Mouse (Mus musculus): Measurements from ENCODE around the gene Xab2. TPM values are rescaled to one million over a fixed set of nuclear protein-coding genes. Genes with fewer than 3 reads are reported as not detected.
"Not testable (repeated sequence)": the region's sequence is repeated elsewhere in the genome, so short reads cannot be mapped to it uniquely, and the experiment has no call there.

The Xab2 gene
- polyA plus RNA-seq, 1 experiment, result 44.3 TPM

GRCm38 (mm10) chr8:3594466-3594865, 26.6 kb downstream of the Xab2 start:
- Histone ChIP-seq H3K27me3 (ENCODE audit: control insufficient read depth, insufficient read depth, low read length) (no peaks in the 10 kb centered on the region), H3K4me3 (ENCODE audit: low read depth, low read length) (no peak overlapping the region), H3K36me3 (ENCODE audit: control insufficient read depth, insufficient read depth, low read length) (peaks cover 17% of the 10 kb centered on the region), H3K4me1 (ENCODE audit: control insufficient read depth, insufficient read depth, insufficient read length, low read length) (peaks cover 16% of the 10 kb centered on the region; the same call in 1 of the 2 replicates), H3K27ac (ENCODE audit: insufficient read depth, low read depth, low read length) (no peak overlapping the region)
- TF ChIP-seq CTCF (IDR thresholded peaks at IDR 0.05; ENCODE audit: extremely low read depth, insufficient read length, insufficient replicate concordance, low read depth, low read length), result no peak
- no peak for TF ChIP-seq POLR2A (IDR thresholded peaks at IDR 0.05; ENCODE audit: low read depth, low read length)
- WGBS, result 79% methylated on average over 2 of the region's 2 CpGs

GRCm38 (mm10) chr8:3593470-3593869, 27.6 kb downstream of the Xab2 start:
- no peak for TF ChIP-seq POLR2A (IDR thresholded peaks at IDR 0.05; ENCODE audit: low read depth, low read length)
- TF ChIP-seq CTCF (IDR thresholded peaks at IDR 0.05; ENCODE audit: extremely low read depth, insufficient read length, insufficient replicate concordance, low read depth, low read length), result peak; percentile 9; the same call in 1 of the 2 replicates
- H3K27ac ChIP-seq (ENCODE audit: insufficient read depth, low read depth, low read length), result peak overlapping the region; percentile 21; the same call in 1 of the 2 replicates
- no peaks in the 10 kb centered on the region for H3K27me3 ChIP-seq (ENCODE audit: control insufficient read depth, insufficient read depth, low read length)

GRCm38 (mm10) chr8:3588258-3588633, 32.9 kb downstream of the Xab2 start:
- H3K27me3 ChIP-seq (ENCODE audit: control insufficient read depth, insufficient read depth, low read length), result no peaks in the 10 kb centered on the region
- H3K4me3 ChIP-seq (ENCODE audit: low read depth, low read length), result peak overlapping the region; percentile 82
- H3K27ac ChIP-seq (ENCODE audit: insufficient read depth, low read depth, low read length), result peak overlapping the region; percentile 78
- WGBS, result 7% methylated on average over 11 of the region's 11 CpGs
- H3K4me1 ChIP-seq (ENCODE audit: control insufficient read depth, insufficient read depth, insufficient read length, low read length), result peaks cover 9% of the 10 kb centered on the region; the same call in 1 of the 2 replicates
- TF ChIP-seq POLR2A (IDR thresholded peaks at IDR 0.05; ENCODE audit: low read depth, low read length) (no peak), CTCF (IDR thresholded peaks at IDR 0.05; ENCODE audit: extremely low read depth, insufficient read length, insufficient replicate concordance, low read depth, low read length) (no peak)
- no peaks in the 10 kb centered on the region for H3K36me3 ChIP-seq (ENCODE audit: control insufficient read depth, insufficient read depth, low read length)

More at GRCm38 (mm10) chr8:3593470-3593869, 27.6 kb downstream of the Xab2 start:
- Histone ChIP-seq H3K4me1 (ENCODE audit: control insufficient read depth, insufficient read depth, insufficient read length, low read length) (peaks cover 16% of the 10 kb centered on the region; the same call in 1 of the 2 replicates), H3K4me3 (ENCODE audit: low read depth, low read length) (no peak overlapping the region), H3K36me3 (ENCODE audit: control insufficient read depth, insufficient read depth, low read length) (peaks cover 9% of the 10 kb centered on the region)
- WGBS, result 38% methylated on average over 3 of the region's 3 CpGs

GRCm38 (mm10) chr8:3587391-3588257, 33.5 kb downstream of the Xab2 start:
- Histone ChIP-seq H3K4me1 (ENCODE audit: control insufficient read depth, insufficient read depth, insufficient read length, low read length) (peaks cover 3% of the 10 kb centered on the region; the same call in 1 of the 2 replicates), H3K27me3 (ENCODE audit: control insufficient read depth, insufficient read depth, low read length) (no peaks in the 10 kb centered on the region), H3K27ac (ENCODE audit: insufficient read depth, low read depth, low read length) (peak overlapping the region; percentile 78), H3K36me3 (ENCODE audit: control insufficient read depth, insufficient read depth, low read length) (no peaks in the 10 kb centered on the region), H3K4me3 (ENCODE audit: low read depth, low read length) (peak overlapping the region; percentile 82)
- under 1% methylated on average over 75 of the region's 77 CpGs for WGBS
- TF ChIP-seq POLR2A (IDR thresholded peaks at IDR 0.05; ENCODE audit: low read depth, low read length) (peak; percentile 97), CTCF (IDR thresholded peaks at IDR 0.05; ENCODE audit: extremely low read depth, insufficient read length, insufficient replicate concordance, low read depth, low read length) (no peak)

GRCm38 (mm10) chr8:3586993-3587390, 34.1 kb downstream of the Xab2 start, which contains the start of gene Camsap3:
TSS of gene Camsap3 (plus strand) at chr8:3587293.
- no peak for TF ChIP-seq CTCF (IDR thresholded peaks at IDR 0.05; ENCODE audit: extremely low read depth, insufficient read length, insufficient replicate concordance, low read depth, low read length)
- TF ChIP-seq POLR2A (IDR thresholded peaks at IDR 0.05; ENCODE audit: low read depth, low read length), result no peak
- H3K36me3 ChIP-seq (ENCODE audit: control insufficient read depth, insufficient read depth, low read length), result no peaks in the 10 kb centered on the region
- H3K4me3 ChIP-seq (ENCODE audit: low read depth, low read length), result peak within 1 kb of the TSS; percentile 82
- WGBS, result 3% methylated on average over 7 of the region's 7 CpGs
- H3K27me3 ChIP-seq (ENCODE audit: control insufficient read depth, insufficient read depth, low read length), result no peaks in the 10 kb centered on the region
- peak within 1 kb of the TSS; percentile 78 for H3K27ac ChIP-seq (ENCODE audit: insufficient read depth, low read depth, low read length)
- peaks cover 3% of the 10 kb centered on the region; the same call in 1 of the 2 replicates for H3K4me1 ChIP-seq (ENCODE audit: control insufficient read depth, insufficient read depth, insufficient read length, low read length)

- no peak for TF ChIP-seq POLR2A (IDR thresholded peaks at IDR 0.05; ENCODE audit: low read depth, low read length)
- no peak for TF ChIP-seq CTCF (IDR thresholded peaks at IDR 0.05; ENCODE audit: extremely low read depth, insufficient read length, insufficient replicate concordance, low read depth, low read length)
- WGBS, result 84% methylated on average over 2 of the region's 2 CpGs
These were observed 34.7 kb downstream of the Xab2 start for GRCm38 (mm10) chr8:3586452-3586851.

GRCm38 (mm10) chr8:3581961-3582360, 39.2 kb downstream of the Xab2 start:
- H3K4me3 ChIP-seq (ENCODE audit: low read depth, low read length); H3K27me3 ChIP-seq (ENCODE audit: control insufficient read depth, insufficient read depth, low read length); H3K27ac ChIP-seq (ENCODE audit: insufficient read depth, low read depth, low read length); H3K36me3 ChIP-seq (ENCODE audit: control insufficient read depth, insufficient read depth, low read length); H3K4me1 ChIP-seq (ENCODE audit: control insufficient read depth, insufficient read depth, insufficient read length, low read length): not testable (repeated sequence)
- WGBS, result 90% methylated on average over 3 of the region's 3 CpGs

More at GRCm38 (mm10) chr8:3586452-3586851, 34.7 kb downstream of the Xab2 start:
- Histone ChIP-seq H3K4me3 (ENCODE audit: low read depth, low read length) (no peak overlapping the region), H3K27ac (ENCODE audit: insufficient read depth, low read depth, low read length) (no peak overlapping the region), H3K27me3 (ENCODE audit: control insufficient read depth, insufficient read depth, low read length) (no peaks in the 10 kb centered on the region), H3K4me1 (ENCODE audit: control insufficient read depth, insufficient read depth, insufficient read length, low read length) (peaks cover 3% of the 10 kb centered on the region; the same call in 1 of the 2 replicates), H3K36me3 (ENCODE audit: control insufficient read depth, insufficient read depth, low read length) (no peaks in the 10 kb centered on the region)

Measured in small intestine, adult 2 months (tissue).